Mouse (Mus musculus) forebrain, embryonic 16.5 days (tissue): ENCODE data around the gene Sall4. TPM values are rescaled to one million over a fixed set of nuclear protein-coding genes. Genes with fewer than 3 reads are reported as not detected.

ENCODE experiments used
- ATAC-seq: fragments of 200-750 bp; cut with Nextera tagmentation; 2 replicates; pipeline ENCODE4 v1.8.0; 2017; ENCODE audit warnings: mild to moderate bottlenecking, moderate library complexity
- H3K27ac ChIP-seq: fragments of 300-500 bp; sonication (generic); 2 replicates; pipeline ENCODE4 v1.5.1; 2014; ENCODE audit warnings: low read length, control low read depth
- H3K27me3 ChIP-seq: fragments of 300-500 bp; sonication (generic); replicated peaks from 2 replicates; pipeline ENCODE4 v1.6.1; 2014; ENCODE audit warnings: low read length; ENCODE audit not compliant: control insufficient read depth, insufficient read depth
- H3K36me3 ChIP-seq: fragments of 300-500 bp; sonication (generic); 2 replicates; pipeline ENCODE4 v1.6.1; 2014; ENCODE audit not compliant: control insufficient read depth, insufficient read depth
- H3K4me1 ChIP-seq: fragments of 300-500 bp; sonication (generic); replicated peaks from 2 replicates; pipeline ENCODE4 v1.6.1; 2014; ENCODE audit warnings: low read length; ENCODE audit not compliant: control insufficient read depth, insufficient read depth
- H3K4me2 ChIP-seq: fragments of 300-500 bp; sonication (generic); 2 replicates; pipeline ENCODE4 v1.6.1; 2014; ENCODE audit warnings: mild to moderate bottlenecking, low read length, control low read depth
- H3K4me3 ChIP-seq: fragments of 300-500 bp; sonication (generic); replicated peaks from 2 replicates; pipeline ENCODE4 v1.5.1; 2014; ENCODE audit warnings: mild to moderate bottlenecking, low read length, control low read depth
- H3K9ac ChIP-seq: fragments of 300-500 bp; sonication (generic); replicated peaks from 2 replicates; pipeline ENCODE4 v1.6.1; 2014; ENCODE audit warnings: low read depth, low read length, control low read depth
- H3K9me3 ChIP-seq: fragments of 300-500 bp; sonication (generic); 2 replicates; pipeline ENCODE4 v1.6.1; 2016; ENCODE audit warnings: low read length; ENCODE audit not compliant: control insufficient read depth
- whole genome bisulfite sequencing: fragments of 180-500 bp; shearing (Covaris S2); extraction: QIAGEN DNeasy Blood & Tissue Kit; methylation state at CpG from one replicate; pipeline ENCODE4 v1.1.7; 2014; 5-methylcytosine and 5-hydroxymethylcytosine counted together
- polyA plus RNA-seq: library from polyadenylated mRNA; unstranded; fragments of >200 nt; fragmentation: Nextera tagmentation; extraction: Ambion mirVana; gene quantifications from 2 replicates; pipeline ENCODE4 v1.2.1, GENCODE M21; 2015

The Sall4 gene
- polyA plus RNA-seq, 1 experiment from 2014 or later, result 0.54 TPM

- no peaks in the 10 kb centered on the region for H3K27me3 ChIP-seq
- no peak overlapping the region for H3K4me2 ChIP-seq
- WGBS, result 93% methylated on average over 10 of the region's 10 CpGs
- ATAC-seq, result no peak
- peaks cover 8% of the 10 kb centered on the region for H3K4me1 ChIP-seq
- no peaks in the 10 kb centered on the region for H3K36me3 ChIP-seq
- no peak overlapping the region for H3K9ac ChIP-seq
- H3K4me3 ChIP-seq, result no peak overlapping the region
- no peaks in the 10 kb centered on the region for H3K9me3 ChIP-seq
- no peak overlapping the region for H3K27ac ChIP-seq
Observed at GRCm38 (mm10) chr2:168737878-168738277, 29.9 kb downstream of the Sall4 start.

GRCm38 (mm10) chr2:168734023-168734422 is 33.7 kb downstream of the Sall4 start:
- Histone ChIP-seq H3K9ac (no peak overlapping the region), H3K27ac (no peak overlapping the region), H3K4me1 (peaks cover 8% of the 10 kb centered on the region), H3K4me3 (no peak overlapping the region), H3K4me2 (no peak overlapping the region), H3K27me3 (no peaks in the 10 kb centered on the region), H3K9me3 (no peaks in the 10 kb centered on the region), H3K36me3 (no peaks in the 10 kb centered on the region)
- no peak for ATAC-seq
- 51% methylated on average over 11 of the region's 11 CpGs for WGBS

GRCm38 (mm10) chr2:168731258-168731657 is 36.5 kb downstream of the Sall4 start:
- no peak for ATAC-seq
- no peaks in the 10 kb centered on the region for H3K36me3 ChIP-seq
- no peaks in the 10 kb centered on the region for H3K27me3 ChIP-seq
- H3K4me1 ChIP-seq, result peaks cover 8% of the 10 kb centered on the region
- no peak overlapping the region for H3K4me2 ChIP-seq
- H3K9me3 ChIP-seq, result no peaks in the 10 kb centered on the region
- H3K4me3 ChIP-seq, result no peak overlapping the region
- no peak overlapping the region for H3K9ac ChIP-seq
- WGBS, result 63% methylated on average over 8 of the region's 8 CpGs
- H3K27ac ChIP-seq, result no peak overlapping the region

GRCm38 (mm10) chr2:168729736-168730135 is 38.0 kb downstream of the Sall4 start:
- no peak overlapping the region for H3K27ac ChIP-seq
- H3K9ac ChIP-seq, result no peak overlapping the region
- no peak overlapping the region for H3K4me2 ChIP-seq
- no peaks in the 10 kb centered on the region for H3K36me3 ChIP-seq
- 86% methylated on average over 12 of the region's 12 CpGs for WGBS
- H3K27me3 ChIP-seq, result no peaks in the 10 kb centered on the region
- H3K4me1 ChIP-seq, result peaks cover 14% of the 10 kb centered on the region
- no peak overlapping the region for H3K4me3 ChIP-seq
- ATAC-seq, result no peak
- no peaks in the 10 kb centered on the region for H3K9me3 ChIP-seq

GRCm38 (mm10) chr2:168728045-168728444 is 39.7 kb downstream of the Sall4 start:
- no peaks in the 10 kb centered on the region for H3K36me3 ChIP-seq
- no peaks in the 10 kb centered on the region for H3K27me3 ChIP-seq
- no peak overlapping the region for H3K4me3 ChIP-seq
- H3K9ac ChIP-seq, result no peak overlapping the region
- peaks cover 14% of the 10 kb centered on the region for H3K4me1 ChIP-seq
- WGBS, result 88% methylated on average over 12 of the region's 12 CpGs
- no peak overlapping the region for H3K27ac ChIP-seq
- no peaks in the 10 kb centered on the region for H3K9me3 ChIP-seq
- no peak overlapping the region for H3K4me2 ChIP-seq
- no peak for ATAC-seq

GRCm38 (mm10) chr2:168726007-168726406 is 41.7 kb downstream of the Sall4 start:
- no peaks in the 10 kb centered on the region for H3K36me3 ChIP-seq
- no peak overlapping the region for H3K4me2 ChIP-seq
- WGBS, result 52% methylated on average over 6 of the region's 6 CpGs
- no peak overlapping the region for H3K9ac ChIP-seq
- peaks cover 6% of the 10 kb centered on the region for H3K4me1 ChIP-seq
- H3K27ac ChIP-seq, result no peak overlapping the region
- no peaks in the 10 kb centered on the region for H3K9me3 ChIP-seq
- no peaks in the 10 kb centered on the region for H3K27me3 ChIP-seq
- ATAC-seq, result peak; percentile 77
- H3K4me3 ChIP-seq, result no peak overlapping the region

- Histone ChIP-seq H3K9me3 (no peaks in the 10 kb centered on the region), H3K36me3 (no peaks in the 10 kb centered on the region), H3K4me2 (no peak overlapping the region), H3K27ac (no peak overlapping the region), H3K4me1 (peaks cover 14% of the 10 kb centered on the region), H3K9ac (no peak overlapping the region), H3K4me3 (no peak overlapping the region), H3K27me3 (no peaks in the 10 kb centered on the region)
- no peak for ATAC-seq
- WGBS, result 93% methylated on average over 14 of the region's 14 CpGs
Observed at GRCm38 (mm10) chr2:168721313-168721712, 46.4 kb downstream of the Sall4 start.

- Histone ChIP-seq H3K27ac (no peak overlapping the region), H3K4me2 (no peak overlapping the region), H3K4me1 (peaks cover 8% of the 10 kb centered on the region), H3K9ac (no peak overlapping the region), H3K4me3 (no peak overlapping the region), H3K27me3 (no peaks in the 10 kb centered on the region), H3K9me3 (no peaks in the 10 kb centered on the region), H3K36me3 (no peaks in the 10 kb centered on the region)
- whole genome bisulfite sequencing, result 74% methylated on average over 4 of the region's 4 CpGs
- no peak for ATAC-seq
Observed at GRCm38 (mm10) chr2:168719742-168720141, 48.0 kb downstream of the Sall4 start.

GRCm38 (mm10) chr2:168718735-168719134 is 49.0 kb downstream of the Sall4 start:
- WGBS, result 69% methylated on average over 10 of the region's 10 CpGs
- H3K9ac ChIP-seq, result no peak overlapping the region
- no peak overlapping the region for H3K4me3 ChIP-seq
- no peaks in the 10 kb centered on the region for H3K9me3 ChIP-seq
- H3K4me1 ChIP-seq, result peaks cover 8% of the 10 kb centered on the region
- H3K4me2 ChIP-seq, result no peak overlapping the region
- H3K36me3 ChIP-seq, result no peaks in the 10 kb centered on the region
- H3K27me3 ChIP-seq, result no peaks in the 10 kb centered on the region
- no peak for ATAC-seq
- H3K27ac ChIP-seq, result no peak overlapping the region

GRCm38 (mm10) chr2:168718267-168718666 is 49.5 kb downstream of the Sall4 start:
- 82% methylated on average over 2 of the region's 2 CpGs for WGBS
- H3K4me1 ChIP-seq, result peaks cover 8% of the 10 kb centered on the region
- H3K4me2 ChIP-seq, result no peak overlapping the region
- no peak overlapping the region for H3K9ac ChIP-seq
- no peaks in the 10 kb centered on the region for H3K27me3 ChIP-seq
- H3K36me3 ChIP-seq, result no peaks in the 10 kb centered on the region
- ATAC-seq, result no peak
- H3K27ac ChIP-seq, result no peak overlapping the region
- no peak overlapping the region for H3K4me3 ChIP-seq
- H3K9me3 ChIP-seq, result no peaks in the 10 kb centered on the region
